16 mouse cellular contexts compared by ENCODE assay signal in genomic region chr9:106436566-106436965, GRCm38 (mm10). TPM values are rescaled to one million over a fixed set of nuclear protein-coding genes. Genes with fewer than 3 reads are reported as not detected.
A peak's percentile ranks its signal among the peaks of the same experiment; 100 is the strongest.
DNase-seq lines count a peak whose midpoint lies in the region; ATAC-seq and TF ChIP-seq lines count a peak whose summit lies in the region.
"Had no signal": no experiment of that assay in that cellular context is flagged by ENCODE, and none has a peak within 500 bp of the region (broad histone marks: within the 10 kb centered on the region; RNA-seq: fewer than 3 reads in every experiment).

No protein-coding gene starts in this region.

- peak; percentile 94 for DNase-seq in heart, adult 11 months
- no peak for DNase-seq in heart, postnatal 14 days
- no peak for DNase-seq in midbrain, embryonic 10.5 days (ENCODE audit: low spot score)
- peak; percentile 36 for DNase-seq in ZHBTc4 (ENCODE audit: low read depth, low spot score)
- no peak for DNase-seq in liver, embryonic 14.5 days (ENCODE audit: low read depth in 3 of 3, low spot score in 3 of 3)
- DNase-seq in lung, postnatal 14 days, result no peak
- DNase-seq in embryo, embryonic 9.5 days (ENCODE audit: extremely low spot score), result no peak
- DNase-seq: cerebellum, adult 18-20 months; embryo, embryonic 11 days; heart, adult 18-20 months; heart, postnatal 10 days; kidney, postnatal 4 days; layer of hippocampus, postnatal 36 days; left cerebral cortex, postnatal 4 days; thymus, adult 2 months had no signal

- H3K9me3 ChIP-seq in midbrain, embryonic 12.5 days, result no peaks in the 10 kb centered on the region
- no peaks in the 10 kb centered on the region for H3K9me3 ChIP-seq in midbrain, embryonic 10.5 days (replicated peaks)
- no peaks in the 10 kb centered on the region for H3K9me3 ChIP-seq in liver, embryonic 14.5 days (ENCODE audit: control insufficient read depth, low read length)

- intact Hi-C loops in heart, postnatal 14 days (cut with DNase I), result no loop called here

- H3K27me3 ChIP-seq in midbrain, embryonic 12.5 days, result no peaks in the 10 kb centered on the region
- H3K27me3 ChIP-seq in midbrain, embryonic 10.5 days (ENCODE audit: low read depth, poor library complexity, severe bottlenecking), result no peaks in the 10 kb centered on the region
- H3K27me3 ChIP-seq in liver, embryonic 14.5 days (ENCODE audit: control insufficient read depth, insufficient read depth, low read length), result no peaks in the 10 kb centered on the region

- TF ChIP-seq CTCF in liver, embryonic 14.5 days (IDR thresholded peaks at IDR 0.05; ENCODE audit: low read depth), result no peak

- H3K36me3 ChIP-seq in midbrain, embryonic 12.5 days, result peaks cover 23% of the 10 kb centered on the region
- peaks cover 43% of the 10 kb centered on the region for H3K36me3 ChIP-seq in midbrain, embryonic 10.5 days
- peaks cover 20% of the 10 kb centered on the region for H3K36me3 ChIP-seq in liver, embryonic 14.5 days (replicated peaks; ENCODE audit: control insufficient read depth, insufficient read depth, low read depth)

- TF ChIP-seq EP300 in liver, embryonic 14.5 days (IDR thresholded peaks at IDR 0.05; ENCODE audit: low read depth), result no peak

- no peak overlapping the region for H3K27ac ChIP-seq in midbrain, embryonic 12.5 days (replicated peaks)
- H3K27ac ChIP-seq in midbrain, embryonic 10.5 days (replicated peaks), result no peak overlapping the region
- no peak overlapping the region for H3K27ac ChIP-seq in liver, embryonic 14.5 days

- WGBS in midbrain, embryonic 12.5 days, result 85% methylated on average over 9 of the region's 9 CpGs
- 86% methylated on average over 9 of the region's 9 CpGs for WGBS in midbrain, embryonic 10.5 days
- WGBS in liver, embryonic 14.5 days (ENCODE audit: insufficient replicate concordance), result 81% methylated on average over 9 of the region's 9 CpGs

- ATAC-seq in midbrain, embryonic 12.5 days (ENCODE audit: low FRiP score, low read depth), result no peak
- no peak for ATAC-seq in liver, embryonic 14.5 days (ENCODE audit: insufficient read depth)

- no peak overlapping the region for H3K4me3 ChIP-seq in midbrain, embryonic 12.5 days
- H3K4me3 ChIP-seq in midbrain, embryonic 10.5 days, result no peak overlapping the region
- H3K4me3 ChIP-seq in liver, embryonic 14.5 days (ENCODE audit: insufficient read depth in 1 of 2, low read depth in 2 of 2, low read length in 2 of 2), result no peak overlapping the region

- H3K9ac ChIP-seq in midbrain, embryonic 12.5 days (replicated peaks), result peak overlapping the region; percentile 29; the same call in 1 of the 2 replicates
- H3K9ac ChIP-seq in liver, embryonic 14.5 days (replicated peaks), result no peak overlapping the region

- H3K4me1 ChIP-seq in midbrain, embryonic 12.5 days, result peaks cover 23% of the 10 kb centered on the region
- peaks cover 38% of the 10 kb centered on the region for H3K4me1 ChIP-seq in midbrain, embryonic 10.5 days
- H3K4me1 ChIP-seq in liver, embryonic 14.5 days (replicated peaks; ENCODE audit: control insufficient read depth in 2 of 2, insufficient read depth in 2 of 2, low read length in 1 of 2), result peaks cover 22 to 39% of the 10 kb centered on the region in 2 experiments

- no peak overlapping the region for H3K4me2 ChIP-seq in midbrain, embryonic 12.5 days (replicated peaks)
- peak overlapping the region; percentile 72 for H3K4me2 ChIP-seq in liver, embryonic 14.5 days (ENCODE audit: low read depth)

RNA-seq across cellular contexts. Expression of gene Acy1, which starts 1.6 kb away (rescaled TPM):
- total RNA-seq in heart, postnatal 14 days (2021), result 10 to 100 TPM; 16.2 to 18.9 TPM
- 30.1 and 30.5 TPM in 2 replicates for polyA plus RNA-seq in midbrain, embryonic 12.5 days (2016; fragmentation: Nextera tagmentation; extraction: Ambion mirVana)
- polyA plus RNA-seq in midbrain, embryonic 10.5 days (2016; fragmentation: Nextera tagmentation; extraction: Ambion mirVana), result 39.3 and 42.6 TPM in 2 replicates
- 13.6 and 19.5 TPM in 2 replicates for polyA plus RNA-seq in liver, embryonic 14.5 days (2012; rRNA removed)
- polyA plus RNA-seq in liver, embryonic 14.5 days (2014; fragmentation: Nextera tagmentation; extraction: Ambion mirVana), result 26.7 and 26.8 TPM in 2 replicates

RNA-seq across cellular contexts. Expression of gene Rpl29, which starts 7.3 kb away (rescaled TPM):
- total RNA-seq in heart, postnatal 14 days (2021), result 100 to 1,000 TPM; 307 to 348 TPM
- polyA plus RNA-seq in midbrain, embryonic 12.5 days (2016; fragmentation: Nextera tagmentation; extraction: Ambion mirVana), result 716 and 732 TPM in 2 replicates
- polyA plus RNA-seq in midbrain, embryonic 10.5 days (2016; fragmentation: Nextera tagmentation; extraction: Ambion mirVana), result 872 and 1,015 TPM in 2 replicates
- polyA plus RNA-seq in liver, embryonic 14.5 days (2012; rRNA removed), result 718 and 743 TPM in 2 replicates
- 713 and 720 TPM in 2 replicates for polyA plus RNA-seq in liver, embryonic 14.5 days (2014; fragmentation: Nextera tagmentation; extraction: Ambion mirVana)

RNA-seq across cellular contexts. Expression of gene Abhd14b, which starts 10.7 kb away (rescaled TPM):
- total RNA-seq in heart, postnatal 14 days (2021), result 1 to 10 TPM; 6.8 to 8.9 TPM
- polyA plus RNA-seq in midbrain, embryonic 12.5 days (2016; fragmentation: Nextera tagmentation; extraction: Ambion mirVana), result 4.2 and 4.7 TPM in 2 replicates
- 5.2 TPM in 2 replicates for polyA plus RNA-seq in midbrain, embryonic 10.5 days (2016; fragmentation: Nextera tagmentation; extraction: Ambion mirVana)
- polyA plus RNA-seq in liver, embryonic 14.5 days (2012; rRNA removed), result 17.3 and 23.7 TPM in 2 replicates
- 24.9 and 25.2 TPM in 2 replicates for polyA plus RNA-seq in liver, embryonic 14.5 days (2014; fragmentation: Nextera tagmentation; extraction: Ambion mirVana)

RNA-seq across cellular contexts. Expression of gene Abhd14a, which starts 10.9 kb away (rescaled TPM):
- total RNA-seq in heart, postnatal 14 days (2021), result 10 to 100 TPM; 21.9 to 22.0 TPM
- 34.1 and 36.5 TPM in 2 replicates for polyA plus RNA-seq in midbrain, embryonic 12.5 days (2016; fragmentation: Nextera tagmentation; extraction: Ambion mirVana)
- 37.7 TPM in 2 replicates for polyA plus RNA-seq in midbrain, embryonic 10.5 days (2016; fragmentation: Nextera tagmentation; extraction: Ambion mirVana)
- polyA plus RNA-seq in liver, embryonic 14.5 days (2012; rRNA removed), result 14.4 and 16.4 TPM in 2 replicates
- 14.3 and 16.3 TPM in 2 replicates for polyA plus RNA-seq in liver, embryonic 14.5 days (2014; fragmentation: Nextera tagmentation; extraction: Ambion mirVana)

RNA-seq across cellular contexts. Expression of gene Pcbp4, which starts 16.5 kb away (rescaled TPM):
- total RNA-seq in heart, postnatal 14 days (2021), result 10 to 100 TPM; 62.4 to 68.8 TPM
- polyA plus RNA-seq in midbrain, embryonic 12.5 days (2016; fragmentation: Nextera tagmentation; extraction: Ambion mirVana), result 343 and 348 TPM in 2 replicates
- polyA plus RNA-seq in midbrain, embryonic 10.5 days (2016; fragmentation: Nextera tagmentation; extraction: Ambion mirVana), result 385 and 386 TPM in 2 replicates
- polyA plus RNA-seq in liver, embryonic 14.5 days (2012; rRNA removed), result 11.3 and 18.3 TPM in 2 replicates
- polyA plus RNA-seq in liver, embryonic 14.5 days (2014; fragmentation: Nextera tagmentation; extraction: Ambion mirVana), result 5.6 and 5.7 TPM in 2 replicates

Comparison
In these comparisons a context has a peak if more than half of its experiments do, and no peak if none do; other contexts are left out.
1. DNase-seq: peak in heart, adult 11 months (single experiment) and ZHBTc4 (single experiment); none in heart, postnatal 14 days (0 of 2), midbrain, embryonic 10.5 days (single experiment), liver, embryonic 14.5 days (0 of 3), lung, postnatal 14 days (single experiment) and embryo, embryonic 9.5 days (single experiment).